Mouse (Mus musculus): Measurements from ENCODE around the gene Col4a1.

DNA sequence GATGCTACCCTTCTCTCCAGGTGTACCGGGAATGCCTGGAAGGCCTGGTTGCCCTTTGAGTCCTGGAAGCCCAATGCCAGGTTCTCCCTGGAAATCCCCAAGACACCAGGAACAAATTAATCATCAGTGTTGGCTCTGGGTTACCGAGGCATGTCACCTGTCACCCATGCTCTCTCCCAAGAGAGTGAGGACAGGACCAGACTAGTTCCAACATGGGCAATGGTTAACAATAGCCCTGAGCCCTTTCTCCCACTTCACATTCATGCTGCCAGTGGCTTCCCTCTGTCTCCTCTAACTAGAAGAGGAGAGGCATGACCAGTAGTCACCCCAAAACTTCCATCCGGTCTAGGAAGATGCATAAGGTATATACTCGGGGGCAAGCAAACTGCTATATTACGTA, 91.3 kb downstream of the Col4a1 start:
- TF ChIP-seq POLR2A (IDR thresholded peaks at IDR 0.05; ENCODE audit: low read depth, low read length) (no peak), CTCF (IDR thresholded peaks at IDR 0.05; ENCODE audit: extremely low read depth, insufficient read depth, insufficient read length, insufficient replicate concordance) (no peak)
